Mouse (Mus musculus): ENCODE data around the gene Uba1y.
"Not testable (repeated sequence)": the region's sequence is repeated elsewhere in the genome, so short reads cannot be mapped to it uniquely, and the experiment has no call there.

GRCm38 (mm10) chrY:797309-797708 is 21.1 kb upstream of the Uba1y start, which contains the start of gene Zfy1:
- TF ChIP-seq POLR2A (IDR thresholded peaks at IDR 0.05; ENCODE audit: low read depth, low read length); NRF1 (IDR thresholded peaks at IDR 0.05; ENCODE audit: low read depth, low read length); JUN (IDR thresholded peaks at IDR 0.05; ENCODE audit: insufficient read depth, low read depth, low read length); GABPA (IDR thresholded peaks at IDR 0.05; ENCODE audit: insufficient replicate concordance, low read depth, low read length); NELFE (IDR thresholded peaks at IDR 0.05; ENCODE audit: low read depth, low read length): not testable (repeated sequence)

Measured in CH12.LX (cell line).